Mouse (Mus musculus) forebrain, embryonic 14.5 days (tissue): ENCODE measurements around the gene Opa3. TPM values are rescaled to one million over a fixed set of nuclear protein-coding genes. Genes with fewer than 3 reads are reported as not detected.
A peak's percentile ranks its signal among the peaks of the same experiment; 100 is the strongest.

ENCODE experiments used
- ATAC-seq: fragments of 200-750 bp; cut with Nextera tagmentation; 2 replicates; pipeline ENCODE4 v1.8.0; 2017; ENCODE audit warnings: mild to moderate bottlenecking, moderate library complexity
- DNase-seq: peaks from one replicate; pipeline ENCODE4 v3.0.0-alpha.2; 2015; ENCODE audit warnings: low spot score
- H3K27ac ChIP-seq: fragments of 300-500 bp; sonication (generic); 2 replicates; pipeline ENCODE4 v1.5.1; 2014; ENCODE audit warnings: low read depth, mild to moderate bottlenecking, control low read depth, low read length, moderate library complexity
- H3K27me3 ChIP-seq: fragments of 300-500 bp; sonication (generic); replicated peaks from 2 replicates; pipeline ENCODE4 v1.6.1; 2014; ENCODE audit warnings: low read length, control low read depth, mixed read lengths; ENCODE audit not compliant: control insufficient read depth, insufficient read depth
- H3K36me3 ChIP-seq: fragments of 300-500 bp; sonication (generic); 2 replicates; pipeline ENCODE4 v1.6.1; 2014; ENCODE audit warnings: low read length, control low read depth; ENCODE audit not compliant: control insufficient read depth, insufficient read depth
- H3K4me1 ChIP-seq: fragments of 300-500 bp; sonication (generic); 2 replicates; pipeline ENCODE4 v1.6.1; 2014; ENCODE audit warnings: antibody characterized with exemption, low read length, control low read depth; ENCODE audit not compliant: control insufficient read depth, insufficient read depth
- H3K4me2 ChIP-seq: fragments of 300-500 bp; sonication (generic); 2 replicates; pipeline ENCODE4 v1.6.1; 2014; ENCODE audit warnings: mild to moderate bottlenecking, control low read depth, low read length
- H3K4me3 ChIP-seq: fragments of 300-500 bp; sonication (generic); 2 replicates; pipeline ENCODE4 v1.5.1; 2014; ENCODE audit warnings: low read depth, low read length, control low read depth
- H3K9ac ChIP-seq: fragments of 300-500 bp; sonication (generic); 2 replicates; pipeline ENCODE4 v1.6.1; 2014; ENCODE audit warnings: mild to moderate bottlenecking, low read length, control low read depth, moderate library complexity
- H3K9me3 ChIP-seq: fragments of 300-500 bp; sonication (generic); replicated peaks from 2 replicates; pipeline ENCODE4 v1.6.1; 2016; ENCODE audit warnings: low read length, control low read depth, mixed read lengths; ENCODE audit not compliant: control insufficient read depth
- WGBS: fragments of 180-500 bp; shearing (Covaris S2); extraction: QIAGEN DNeasy Blood & Tissue Kit; methylation state at CpG from one replicate; pipeline ENCODE4 v1.1.7; 2014; 5-methylcytosine and 5-hydroxymethylcytosine counted together
- polyA plus RNA-seq: library from polyadenylated mRNA; unstranded; fragments of >200 nt; fragmentation: Nextera tagmentation; extraction: Ambion mirVana; gene quantifications from 2 replicates; pipeline ENCODE4 v1.2.1, GENCODE M21; 2014

Opa3 gene
- polyA plus RNA-seq, 1 experiment from 2014 or later, result 42.5 TPM

GRCm38 (mm10) chr7:19196676-19197075 lies 31.5 kb upstream of the Opa3 start:
- Histone ChIP-seq H3K4me3 (no peak overlapping the region), H3K4me1 (no peaks in the 10 kb centered on the region), H3K27me3 (no peaks in the 10 kb centered on the region), H3K4me2 (no peak overlapping the region), H3K9ac (no peak overlapping the region), H3K27ac (no peak overlapping the region), H3K36me3 (peaks cover 60% of the 10 kb centered on the region), H3K9me3 (no peaks in the 10 kb centered on the region; the same call in 1 of the 2 replicates)
- WGBS, result 65% methylated on average over 6 of the region's 6 CpGs
- DNase-seq, result peak; percentile 41
- no peak for ATAC-seq

GRCm38 (mm10) chr7:19197985-19198384 lies 30.1 kb upstream of the Opa3 start:
- peaks cover 55% of the 10 kb centered on the region for H3K36me3 ChIP-seq
- H3K4me3 ChIP-seq, result no peak overlapping the region
- H3K9ac ChIP-seq, result no peak overlapping the region
- H3K4me1 ChIP-seq, result no peaks in the 10 kb centered on the region
- H3K27me3 ChIP-seq, result no peaks in the 10 kb centered on the region
- no peak for DNase-seq
- no peak overlapping the region for H3K4me2 ChIP-seq
- no peak overlapping the region for H3K27ac ChIP-seq
- no peak for ATAC-seq
- no peaks in the 10 kb centered on the region; the same call in 1 of the 2 replicates for H3K9me3 ChIP-seq
- WGBS, result 25% methylated on average over 2 of the region's 2 CpGs

GRCm38 (mm10) chr7:19201660-19202059 lies 26.5 kb upstream of the Opa3 start:
- no peak for ATAC-seq
- H3K36me3 ChIP-seq, result peaks cover 53% of the 10 kb centered on the region
- H3K9ac ChIP-seq, result no peak overlapping the region

GRCm38 (mm10) chr7:19202065-19202850 lies 25.9 kb upstream of the Opa3 start:
- no peak overlapping the region for H3K9ac ChIP-seq

More at GRCm38 (mm10) chr7:19201660-19202059, 26.5 kb upstream of the Opa3 start:
- H3K27ac ChIP-seq, result no peak overlapping the region
- H3K9me3 ChIP-seq, result no peaks in the 10 kb centered on the region
- 66% methylated on average over 10 of the region's 15 CpGs for WGBS
- DNase-seq, result no peak
- no peaks in the 10 kb centered on the region for H3K4me1 ChIP-seq
- H3K4me2 ChIP-seq, result no peak overlapping the region
- no peaks in the 10 kb centered on the region for H3K27me3 ChIP-seq
- no peak overlapping the region for H3K4me3 ChIP-seq

GRCm38 (mm10) chr7:19208201-19208910 lies 19.8 kb upstream of the Opa3 start:
- DNase-seq (no peak), ATAC-seq (no peak)
- Histone ChIP-seq H3K4me2 (no peak overlapping the region), H3K9me3 (no peaks in the 10 kb centered on the region), H3K27ac (no peak overlapping the region), H3K36me3 (peaks cover 22% of the 10 kb centered on the region), H3K4me1 (peaks cover 3% of the 10 kb centered on the region; the same call in 1 of the 2 replicates), H3K4me3 (no peak overlapping the region), H3K9ac (no peak overlapping the region), H3K27me3 (no peaks in the 10 kb centered on the region)
- 82% methylated on average over 13 of the region's 13 CpGs for WGBS

More at GRCm38 (mm10) chr7:19202065-19202850, 25.9 kb upstream of the Opa3 start:
- DNase-seq (no peak), ATAC-seq (no peak)
- H3K36me3 ChIP-seq, result peaks cover 48% of the 10 kb centered on the region
- H3K9me3 ChIP-seq, result no peaks in the 10 kb centered on the region
- 60% methylated on average over 15 of the region's 15 CpGs for WGBS
- no peak overlapping the region for H3K4me3 ChIP-seq
- no peaks in the 10 kb centered on the region for H3K27me3 ChIP-seq
- H3K4me1 ChIP-seq, result no peaks in the 10 kb centered on the region
- no peak overlapping the region for H3K4me2 ChIP-seq
- no peak overlapping the region for H3K27ac ChIP-seq

GRCm38 (mm10) chr7:19208944-19209472 lies 19.1 kb upstream of the Opa3 start:
- no peak for ATAC-seq
- H3K4me1 ChIP-seq, result peaks cover 3% of the 10 kb centered on the region; the same call in 1 of the 2 replicates
- WGBS, result 48% methylated on average over 7 of the region's 7 CpGs

GRCm38 (mm10) chr7:19209494-19209893 lies 18.6 kb upstream of the Opa3 start:
- Histone ChIP-seq H3K4me2 (no peak overlapping the region), H3K27me3 (no peaks in the 10 kb centered on the region), H3K4me1 (peaks cover 3% of the 10 kb centered on the region; the same call in 1 of the 2 replicates), H3K27ac (no peak overlapping the region), H3K9ac (no peak overlapping the region), H3K36me3 (peaks cover 17% of the 10 kb centered on the region), H3K9me3 (no peaks in the 10 kb centered on the region), H3K4me3 (no peak overlapping the region)
- DNase-seq (no peak), ATAC-seq (no peak)
- 77% methylated on average over 4 of the region's 4 CpGs for WGBS

More at GRCm38 (mm10) chr7:19208944-19209472, 19.1 kb upstream of the Opa3 start:
- DNase-seq, result peak; percentile 84
- Histone ChIP-seq H3K9me3 (no peaks in the 10 kb centered on the region), H3K4me2 (no peak overlapping the region), H3K9ac (no peak overlapping the region), H3K36me3 (peaks cover 22% of the 10 kb centered on the region), H3K27ac (no peak overlapping the region), H3K27me3 (no peaks in the 10 kb centered on the region), H3K4me3 (no peak overlapping the region)

GRCm38 (mm10) chr7:19210010-19210409 lies 18.1 kb upstream of the Opa3 start:
- no peak overlapping the region for H3K27ac ChIP-seq
- no peak overlapping the region for H3K4me2 ChIP-seq
- H3K36me3 ChIP-seq, result peaks cover 12% of the 10 kb centered on the region
- no peak overlapping the region for H3K9ac ChIP-seq
- H3K27me3 ChIP-seq, result no peaks in the 10 kb centered on the region
- 95% methylated on average over 5 of the region's 5 CpGs for WGBS
- H3K9me3 ChIP-seq, result no peaks in the 10 kb centered on the region
- ATAC-seq (no peak), DNase-seq (no peak)
- peaks cover 3% of the 10 kb centered on the region; the same call in 1 of the 2 replicates for H3K4me1 ChIP-seq
- H3K4me3 ChIP-seq, result no peak overlapping the region
